ENCODE assay signal across 16 mouse cellular contexts in the genomic region with DNA sequence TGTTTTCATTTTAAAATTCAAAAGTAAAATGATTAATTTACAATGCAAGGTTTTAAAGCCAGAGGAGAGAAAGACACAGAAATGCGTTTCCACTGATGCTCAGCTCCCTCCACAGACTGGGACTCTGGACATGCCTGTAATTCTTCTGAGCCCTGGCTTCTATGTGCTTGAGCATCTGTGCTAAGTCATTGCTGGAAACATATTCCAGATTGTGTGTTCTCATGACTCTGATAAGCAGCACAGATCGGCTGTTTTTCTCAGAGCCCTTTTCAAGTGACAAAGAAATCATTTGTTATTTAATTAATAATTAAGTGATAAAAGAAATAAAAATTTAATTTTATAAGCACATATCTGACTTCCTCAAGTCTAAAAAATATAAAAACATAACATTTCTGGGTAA.
"Had no signal": no experiment of that assay in that cellular context is flagged by ENCODE, and none has a peak within 500 bp of the region (broad histone marks: within the 10 kb centered on the region; RNA-seq: fewer than 3 reads in every experiment).

No protein-coding gene starts in this region.

- H3K4me3 ChIP-seq: intestine, embryonic 15.5 days; kidney, embryonic 15.5 days; limb, embryonic 12.5 days; liver, embryonic 13.5 days; lung, embryonic 15.5 days; neural tube, embryonic 12.5 days had no signal

- H3K9me3 ChIP-seq: intestine, embryonic 15.5 days; kidney, embryonic 15.5 days; limb, embryonic 12.5 days; liver, embryonic 13.5 days; lung, embryonic 15.5 days; neural tube, embryonic 12.5 days had no signal

- DNase-seq: kidney, adult 18-20 months; kidney, postnatal 14 days; liver; liver, embryonic 13.5 days; liver, postnatal 0 days; lung, postnatal 14 days; right cerebral cortex, postnatal 4 days; spleen, adult 18-20 months; thymus, adult 2 months; thymus, postnatal 25 days had no signal

- H3K4me1 ChIP-seq: intestine, embryonic 15.5 days; kidney, embryonic 15.5 days; limb, embryonic 12.5 days; liver, embryonic 13.5 days; lung, embryonic 15.5 days; neural tube, embryonic 12.5 days had no signal

- H3K9ac ChIP-seq: intestine, embryonic 15.5 days; kidney, embryonic 15.5 days; limb, embryonic 12.5 days; liver, embryonic 13.5 days; liver, postnatal 0 days; lung, embryonic 15.5 days; neural tube, embryonic 12.5 days had no signal

- H3K27ac ChIP-seq: intestine, embryonic 15.5 days; kidney, embryonic 15.5 days; limb, embryonic 12.5 days; liver, embryonic 13.5 days; lung, embryonic 15.5 days; macrophage; neural tube, embryonic 12.5 days had no signal

- ATAC-seq: intestine, embryonic 15.5 days; liver, postnatal 0 days had no signal

- H3K27me3 ChIP-seq: intestine, embryonic 15.5 days; kidney, embryonic 15.5 days; limb, embryonic 12.5 days; liver, embryonic 13.5 days; lung, embryonic 15.5 days; neural tube, embryonic 12.5 days had no signal

- H3K36me3 ChIP-seq: intestine, embryonic 15.5 days; kidney, embryonic 15.5 days; limb, embryonic 12.5 days; liver, embryonic 13.5 days; lung, embryonic 15.5 days; neural tube, embryonic 12.5 days had no signal

- H3K4me2 ChIP-seq: intestine, embryonic 15.5 days; kidney, embryonic 15.5 days; limb, embryonic 12.5 days; liver, embryonic 13.5 days; lung, embryonic 15.5 days; neural tube, embryonic 12.5 days had no signal
